Mouse (Mus musculus) lung, embryonic 14.5 days (tissue): ENCODE measurements at regions not wholly inside any gene's neighbourhood (a gene's known extent, or its start where the extent isn't known, plus 50 kb on each side); places are given as distances from the start of the nearest gene placed in this dataset.

Source experiments
- ATAC-seq: fragments of 200-750 bp; cut with Nextera tagmentation; 2 replicates; pipeline ENCODE4 v1.8.0; 2017; ENCODE audit warnings: mild to moderate bottlenecking, moderate TSS enrichment, moderate library complexity; ENCODE audit not compliant: insufficient read depth
- DNase-seq: peaks from one replicate; pipeline ENCODE4 v3.0.0-alpha.2; 2015
- H3K27ac ChIP-seq: fragments of 300-500 bp; sonication (generic); 2 replicates; pipeline ENCODE4 v1.5.1; 2014; ENCODE audit warnings: low read depth, mild to moderate bottlenecking, moderate library complexity
- H3K27me3 ChIP-seq: fragments of 300-500 bp; sonication (generic); 2 replicates; pipeline ENCODE4 v1.6.1; 2014; ENCODE audit warnings: low read length, control low read depth; ENCODE audit not compliant: insufficient read depth
- H3K36me3 ChIP-seq: fragments of 300-500 bp; sonication (generic); 2 replicates; pipeline ENCODE4 v1.6.1; 2014; ENCODE audit warnings: control low read depth; ENCODE audit not compliant: insufficient read depth
- H3K4me1 ChIP-seq: fragments of 300-500 bp; sonication (generic); 2 replicates; pipeline ENCODE4 v1.6.1; 2014; ENCODE audit warnings: antibody characterized with exemption, control low read depth; ENCODE audit not compliant: insufficient read depth
- H3K4me2 ChIP-seq: fragments of 300-500 bp; sonication (generic); 2 replicates; pipeline ENCODE4 v1.6.1; 2014; ENCODE audit warnings: mild to moderate bottlenecking
- H3K4me3 ChIP-seq: fragments of 300-500 bp; sonication (generic); 2 replicates; pipeline ENCODE4 v1.5.1; 2014; ENCODE audit warnings: low read depth, low read length
- H3K9ac ChIP-seq: fragments of 300-500 bp; sonication (generic); 2 replicates; pipeline ENCODE4 v1.6.1; 2014
- H3K9me3 ChIP-seq: fragments of 300-500 bp; sonication (generic); 2 replicates; pipeline ENCODE4 v1.6.1; 2016; ENCODE audit warnings: low read depth, low read length, control low read depth
- CTCF ChIP-seq: IDR thresholded peaks from 2 replicates; pipeline ENCODE4 v1.5.1; 2016; ENCODE audit warnings: antibody characterized with exemption, low read depth
- WGBS: fragments of 180-500 bp; shearing (Covaris S2); extraction: QIAGEN DNeasy Blood & Tissue Kit; methylation state at CpG from one replicate; pipeline ENCODE4 v1.1.7; 2014; 5-methylcytosine and 5-hydroxymethylcytosine counted together

- Histone ChIP-seq H3K4me1 (no peaks in the 10 kb centered on the region), H3K36me3 (no peaks in the 10 kb centered on the region), H3K4me2 (no peak overlapping the region), H3K9ac (no peak overlapping the region), H3K9me3 (no peaks in the 10 kb centered on the region), H3K4me3 (no peak overlapping the region), H3K27ac (no peak overlapping the region), H3K27me3 (no peaks in the 10 kb centered on the region)
- no peak for TF ChIP-seq CTCF
- WGBS, result 74% methylated on average over 5 of the region's 5 CpGs
- DNase-seq, result no peak
- ATAC-seq, result no peak
Observed at GRCm38 (mm10) chr16:83423096-83423495, 594.9 kb downstream of the Gm21833 start.
